Mouse (Mus musculus): ENCODE data around the gene Mcf2l. TPM values are rescaled to one million over a fixed set of nuclear protein-coding genes. Genes with fewer than 3 reads are reported as not detected.
A peak's percentile ranks its signal among the peaks of the same experiment; 100 is the strongest.

Mcf2l gene
- polyA plus RNA-seq, 1 experiment from 2014 or later = 120 TPM

DNA sequence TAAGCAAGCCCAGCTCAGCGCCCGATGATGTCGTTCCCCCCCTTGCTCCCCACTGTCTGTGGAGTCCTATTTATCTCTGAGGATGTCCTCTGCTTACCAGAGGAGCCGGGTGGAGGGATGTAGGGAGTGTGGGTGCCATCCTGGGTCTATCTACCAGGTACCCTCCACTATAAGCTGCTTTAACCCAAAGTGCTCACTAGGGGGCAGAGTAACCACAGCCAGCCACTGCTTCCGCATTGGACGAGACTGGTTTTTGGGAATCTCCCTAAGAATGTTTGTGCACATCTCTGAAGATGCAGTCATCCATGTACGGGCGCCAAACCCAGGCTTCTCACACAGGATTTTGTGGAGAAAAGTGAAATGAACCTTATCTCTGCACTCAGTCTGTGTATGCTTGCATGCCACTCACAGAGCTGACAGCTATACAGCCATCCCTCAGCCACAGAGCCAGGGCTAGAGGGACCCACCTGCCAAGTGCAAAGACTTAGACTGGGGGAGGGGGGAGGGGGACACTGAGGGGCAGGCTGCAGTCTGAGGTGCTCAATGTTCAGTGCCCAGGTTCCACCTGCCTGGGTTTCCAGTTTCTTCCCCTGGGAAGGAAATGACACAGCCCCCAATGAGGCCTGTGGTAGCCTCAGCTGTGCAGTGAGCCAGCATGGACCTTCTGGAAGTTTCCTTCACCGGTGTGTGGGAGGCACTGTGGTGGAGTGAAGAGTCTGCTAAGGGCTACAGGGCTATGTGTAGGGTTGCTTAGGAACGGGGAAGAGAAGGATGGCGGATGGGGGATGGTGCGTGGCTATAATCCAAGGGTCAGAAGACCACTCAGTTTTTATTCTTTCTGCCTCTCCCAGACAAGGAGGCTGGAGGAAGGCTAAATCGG, 23.1 kb downstream of the Mcf2l start:
- Histone ChIP-seq H3K4me1 (peaks cover 6% of the 10 kb centered on the region), H3K4me2 (no peak overlapping the region), H3K27me3 (replicated peaks) (no peaks in the 10 kb centered on the region), H3K36me3 (no peaks in the 10 kb centered on the region), H3K9ac (replicated peaks) (no peak overlapping the region), H3K4me3 (replicated peaks) (no peak overlapping the region), H3K9me3 (replicated peaks) (no peaks in the 10 kb centered on the region), H3K27ac (replicated peaks) (no peak overlapping the region)
- ATAC-seq (ENCODE audit: low FRiP score) = peak; percentile 78
- 58% methylated on average over 13 of the region's 13 CpGs for WGBS

DNA sequence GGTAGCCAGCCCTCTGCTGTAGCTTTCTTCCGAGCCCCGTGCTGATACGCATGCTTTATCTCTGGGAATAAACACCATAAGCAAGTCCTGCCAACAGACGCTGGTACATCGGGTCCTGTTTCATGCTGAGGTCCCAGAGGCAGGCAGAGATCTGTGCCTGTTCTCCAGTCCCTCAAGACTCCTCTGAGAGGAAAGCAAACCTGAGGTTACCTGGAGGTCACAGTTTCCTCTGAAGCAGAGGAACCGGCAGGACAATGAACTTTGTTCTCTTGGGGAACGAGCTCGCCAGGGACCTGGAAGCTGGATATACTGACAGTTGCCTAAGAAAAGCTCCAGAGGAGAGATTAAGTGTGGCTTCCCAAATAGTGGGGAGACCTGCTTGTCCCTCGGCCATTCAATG, 24.2 kb downstream of the Mcf2l start:
- peaks cover 6% of the 10 kb centered on the region for H3K4me1 ChIP-seq
- H3K9ac ChIP-seq (replicated peaks) = no peak overlapping the region
- no peaks in the 10 kb centered on the region for H3K36me3 ChIP-seq
- no peaks in the 10 kb centered on the region for H3K9me3 ChIP-seq (replicated peaks)
- no peaks in the 10 kb centered on the region for H3K27me3 ChIP-seq (replicated peaks)
- no peak overlapping the region for H3K27ac ChIP-seq (replicated peaks)
- no peak for ATAC-seq (ENCODE audit: low FRiP score)
- H3K4me2 ChIP-seq = no peak overlapping the region
- no peak overlapping the region for H3K4me3 ChIP-seq (replicated peaks)
- 72% methylated on average over 9 of the region's 9 CpGs for WGBS

DNA sequence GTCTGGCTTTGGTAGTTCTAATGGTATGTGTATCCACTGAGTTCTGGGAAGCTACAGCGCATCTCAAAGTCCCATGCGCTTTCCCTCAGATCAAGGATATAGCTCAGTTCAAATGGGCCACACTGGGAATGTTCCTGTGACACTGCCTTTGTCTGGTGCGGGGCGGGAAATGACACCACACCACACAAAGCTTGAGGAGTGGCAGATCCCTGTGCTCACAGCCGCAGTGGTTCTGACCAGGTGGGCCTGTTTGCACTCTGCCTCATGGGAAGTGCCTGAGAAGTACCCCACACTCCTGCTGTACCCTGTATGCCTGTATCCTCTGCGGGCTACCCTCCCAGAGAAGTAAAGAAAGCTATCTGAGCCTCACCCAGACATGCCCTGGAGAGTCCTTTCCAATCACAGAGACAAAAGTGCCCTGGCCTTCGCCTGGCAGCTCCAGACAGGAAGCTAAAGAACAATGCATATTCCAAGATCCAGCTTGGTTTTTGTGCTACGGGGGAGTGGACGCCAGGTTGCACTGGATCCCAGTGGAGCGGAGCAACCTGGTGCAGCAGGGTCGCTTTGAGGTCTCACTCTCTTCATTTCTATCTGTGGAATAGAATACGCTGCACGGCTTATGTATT, 30.3 kb downstream of the Mcf2l start:
- Histone ChIP-seq H3K4me1 (no peaks in the 10 kb centered on the region), H3K27ac (replicated peaks) (no peak overlapping the region), H3K4me3 (replicated peaks) (no peak overlapping the region), H3K36me3 (no peaks in the 10 kb centered on the region), H3K9me3 (replicated peaks) (no peaks in the 10 kb centered on the region), H3K27me3 (replicated peaks) (no peaks in the 10 kb centered on the region), H3K4me2 (no peak overlapping the region), H3K9ac (replicated peaks) (no peak overlapping the region)
- ATAC-seq (ENCODE audit: low FRiP score) = no peak
- WGBS = 88% methylated on average over 13 of the region's 13 CpGs

- H3K27ac ChIP-seq (replicated peaks) = no peak overlapping the region
- H3K27me3 ChIP-seq (replicated peaks) = no peaks in the 10 kb centered on the region
- no peak overlapping the region for H3K9ac ChIP-seq (replicated peaks)
- no peak overlapping the region for H3K4me3 ChIP-seq (replicated peaks)
- H3K36me3 ChIP-seq = no peaks in the 10 kb centered on the region
- H3K4me1 ChIP-seq = no peaks in the 10 kb centered on the region
- no peaks in the 10 kb centered on the region for H3K9me3 ChIP-seq (replicated peaks)
- no peak overlapping the region for H3K4me2 ChIP-seq
- WGBS = 93% methylated on average over 5 of the region's 5 CpGs
- no peak for ATAC-seq (ENCODE audit: low FRiP score)
Observed at GRCm38 (mm10) chr8:12905122-12905521, 31.5 kb downstream of the Mcf2l start.

DNA sequence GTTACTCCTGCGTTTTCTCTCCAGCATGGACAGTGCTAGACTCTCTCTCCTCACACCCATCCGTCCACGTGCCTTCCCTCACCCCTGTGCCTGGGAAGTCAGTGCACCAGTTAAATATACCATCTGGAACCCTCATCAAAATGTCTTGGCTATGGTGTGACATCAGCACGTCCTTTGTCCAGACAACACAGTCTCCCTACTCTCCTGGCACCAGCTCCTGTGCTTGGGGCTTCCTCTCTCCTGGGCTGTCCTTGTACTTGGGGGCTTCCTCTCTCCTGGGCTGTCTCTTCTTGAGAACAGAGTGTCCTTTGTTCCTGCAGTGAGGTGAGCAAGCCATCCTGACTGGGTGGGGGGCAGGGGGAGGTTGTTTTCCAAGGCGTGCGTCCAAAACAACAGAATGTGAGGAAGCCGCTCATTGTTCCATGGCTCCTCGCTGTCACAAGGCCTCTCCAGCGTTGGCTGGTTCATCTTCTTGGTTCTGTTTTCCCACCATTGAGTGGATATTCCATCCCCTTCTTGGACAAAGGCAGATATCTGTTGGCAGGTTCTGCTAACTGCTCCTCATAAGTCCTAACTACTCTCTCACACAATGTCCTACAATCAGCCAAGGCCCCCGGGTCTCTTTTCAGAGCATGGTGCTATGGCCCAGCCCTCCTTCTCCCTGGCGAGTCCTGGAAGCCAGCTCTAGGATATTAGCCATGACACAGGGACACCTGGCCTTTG, 32.2 kb downstream of the Mcf2l start:
- H3K9me3 ChIP-seq (replicated peaks) = no peaks in the 10 kb centered on the region
- ATAC-seq (ENCODE audit: low FRiP score) = no peak
- H3K27ac ChIP-seq (replicated peaks) = no peak overlapping the region
- no peaks in the 10 kb centered on the region for H3K27me3 ChIP-seq (replicated peaks)
- 85% methylated on average over 11 of the region's 11 CpGs for WGBS
- H3K4me1 ChIP-seq = no peaks in the 10 kb centered on the region
- H3K4me3 ChIP-seq (replicated peaks) = no peak overlapping the region
- H3K9ac ChIP-seq (replicated peaks) = no peak overlapping the region
- no peak overlapping the region for H3K4me2 ChIP-seq
- H3K36me3 ChIP-seq = no peaks in the 10 kb centered on the region

DNA sequence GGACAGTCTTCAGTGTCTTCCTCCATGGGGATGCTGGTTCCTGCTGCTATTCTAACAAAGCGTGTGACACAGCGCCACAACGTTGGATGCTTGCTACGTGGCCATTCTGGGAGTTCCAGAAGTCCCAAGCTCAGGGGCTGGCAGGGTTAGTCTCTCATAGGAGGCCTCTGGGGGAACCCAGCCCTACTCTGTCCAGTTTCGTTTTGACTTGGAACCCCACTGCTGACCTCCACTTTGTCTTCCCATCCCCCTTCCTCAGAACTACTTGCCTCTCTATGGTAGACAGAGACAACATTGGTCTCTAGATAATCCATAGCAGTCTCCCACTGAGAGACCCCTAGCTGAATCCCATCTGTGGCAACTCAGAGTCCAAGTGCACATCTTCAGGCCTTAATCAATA, 33.0 kb downstream of the Mcf2l start:
- no peak overlapping the region for H3K9ac ChIP-seq (replicated peaks)
- H3K36me3 ChIP-seq = no peaks in the 10 kb centered on the region
- H3K4me2 ChIP-seq = no peak overlapping the region
- H3K27ac ChIP-seq (replicated peaks) = no peak overlapping the region
- H3K27me3 ChIP-seq (replicated peaks) = no peaks in the 10 kb centered on the region
- no peaks in the 10 kb centered on the region for H3K4me1 ChIP-seq
- WGBS = 75% methylated on average over 5 of the region's 5 CpGs
- no peak for ATAC-seq (ENCODE audit: low FRiP score)
- no peak overlapping the region for H3K4me3 ChIP-seq (replicated peaks)
- H3K9me3 ChIP-seq (replicated peaks) = no peaks in the 10 kb centered on the region

GRCm38 (mm10) chr8:12907730-12908129, 34.1 kb downstream of the Mcf2l start:
- WGBS = 82% methylated on average over 4 of the region's 4 CpGs
- Histone ChIP-seq H3K9ac (replicated peaks) (no peak overlapping the region), H3K27me3 (replicated peaks) (no peaks in the 10 kb centered on the region), H3K36me3 (no peaks in the 10 kb centered on the region), H3K27ac (replicated peaks) (no peak overlapping the region), H3K4me3 (replicated peaks) (no peak overlapping the region), H3K4me2 (no peak overlapping the region), H3K4me1 (no peaks in the 10 kb centered on the region), H3K9me3 (replicated peaks) (no peaks in the 10 kb centered on the region)
- no peak for ATAC-seq (ENCODE audit: low FRiP score)

- no peak overlapping the region for H3K4me2 ChIP-seq
- WGBS = 17% methylated on average over 5 of the region's 5 CpGs
- H3K9ac ChIP-seq (replicated peaks) = no peak overlapping the region
- no peak for ATAC-seq (ENCODE audit: low FRiP score)
- peaks cover 7% of the 10 kb centered on the region for H3K4me1 ChIP-seq
- no peaks in the 10 kb centered on the region for H3K27me3 ChIP-seq (replicated peaks)
- H3K4me3 ChIP-seq (replicated peaks) = no peak overlapping the region
- no peak overlapping the region for H3K27ac ChIP-seq (replicated peaks)
- no peaks in the 10 kb centered on the region for H3K36me3 ChIP-seq
- H3K9me3 ChIP-seq (replicated peaks) = no peaks in the 10 kb centered on the region
Observed at GRCm38 (mm10) chr8:12912011-12912410, 38.4 kb downstream of the Mcf2l start.

GRCm38 (mm10) chr8:12915187-12916006, 41.8 kb downstream of the Mcf2l start:
- Histone ChIP-seq H3K9ac (replicated peaks) (peak overlapping the region; percentile 72), H3K27me3 (replicated peaks) (no peaks in the 10 kb centered on the region), H3K4me2 (peak overlapping the region; percentile 94), H3K4me3 (replicated peaks) (peak overlapping the region; percentile 55), H3K4me1 (peaks cover 37% of the 10 kb centered on the region), H3K27ac (replicated peaks) (peak overlapping the region; percentile 80), H3K9me3 (replicated peaks) (no peaks in the 10 kb centered on the region), H3K36me3 (no peaks in the 10 kb centered on the region)
- 14% methylated on average over 40 of the region's 42 CpGs for WGBS
- ATAC-seq (ENCODE audit: low FRiP score) = peak; percentile 90

DNA sequence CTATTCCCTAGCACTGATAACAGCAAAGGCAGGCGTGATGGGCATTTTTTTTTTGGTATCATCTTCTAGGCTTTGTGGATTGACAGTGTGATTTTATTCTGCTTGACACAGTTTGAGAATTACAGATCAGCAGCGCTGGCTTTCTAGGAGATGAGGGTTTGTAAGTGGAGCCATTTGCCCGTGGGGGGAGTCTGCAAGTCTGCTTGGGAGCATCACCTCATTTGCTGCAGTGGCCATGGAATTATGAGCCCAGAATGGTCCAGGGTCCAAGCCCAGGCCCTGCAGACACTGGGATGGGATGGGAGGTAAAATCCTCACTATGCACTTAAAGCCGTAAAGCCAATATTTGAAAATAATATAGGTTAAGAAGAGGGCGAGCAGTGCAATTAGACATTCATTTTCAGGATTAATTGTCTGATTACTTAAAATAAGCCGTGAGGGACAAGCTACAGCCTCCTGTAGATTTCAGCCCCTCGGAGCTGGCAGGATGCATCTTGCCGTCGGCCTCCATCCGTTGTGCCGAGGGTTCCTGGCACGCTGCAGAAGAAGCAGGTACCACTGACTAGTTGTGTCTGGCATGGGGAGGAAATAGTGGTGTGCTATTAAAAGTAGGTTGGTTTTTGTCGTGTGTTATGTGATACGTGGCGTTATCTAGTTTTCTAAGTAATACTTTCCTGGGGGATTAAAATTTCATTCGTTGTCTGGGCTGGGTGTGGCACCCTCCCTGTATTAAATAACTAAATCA, 42.7 kb downstream of the Mcf2l start:
- peak overlapping the region; percentile 72 for H3K9ac ChIP-seq (replicated peaks)
- ATAC-seq (ENCODE audit: low FRiP score) = peak; percentile 40; the same call in 1 of the 2 replicates
- H3K4me2 ChIP-seq = peak overlapping the region; percentile 94
- H3K9me3 ChIP-seq (replicated peaks) = no peaks in the 10 kb centered on the region
- peak overlapping the region; percentile 80 for H3K27ac ChIP-seq (replicated peaks)
- peak overlapping the region; percentile 55 for H3K4me3 ChIP-seq (replicated peaks)
- WGBS = 41% methylated on average over 16 of the region's 16 CpGs
- no peaks in the 10 kb centered on the region for H3K27me3 ChIP-seq (replicated peaks)
- H3K4me1 ChIP-seq = peaks cover 41% of the 10 kb centered on the region
- no peaks in the 10 kb centered on the region for H3K36me3 ChIP-seq
